Mouse (Mus musculus): ENCODE results near the gene Eif4a2. TPM values are rescaled to one million over a fixed set of nuclear protein-coding genes. Genes with fewer than 3 reads are reported as not detected.
"Not testable (repeated sequence)": the region's sequence is repeated elsewhere in the genome, so short reads cannot be mapped to it uniquely, and the experiment has no call there.

Gene Eif4a2
- total RNA-seq (2022): 100 to 1,000 TPM; 839 to 960 (median 920) TPM

DNA sequence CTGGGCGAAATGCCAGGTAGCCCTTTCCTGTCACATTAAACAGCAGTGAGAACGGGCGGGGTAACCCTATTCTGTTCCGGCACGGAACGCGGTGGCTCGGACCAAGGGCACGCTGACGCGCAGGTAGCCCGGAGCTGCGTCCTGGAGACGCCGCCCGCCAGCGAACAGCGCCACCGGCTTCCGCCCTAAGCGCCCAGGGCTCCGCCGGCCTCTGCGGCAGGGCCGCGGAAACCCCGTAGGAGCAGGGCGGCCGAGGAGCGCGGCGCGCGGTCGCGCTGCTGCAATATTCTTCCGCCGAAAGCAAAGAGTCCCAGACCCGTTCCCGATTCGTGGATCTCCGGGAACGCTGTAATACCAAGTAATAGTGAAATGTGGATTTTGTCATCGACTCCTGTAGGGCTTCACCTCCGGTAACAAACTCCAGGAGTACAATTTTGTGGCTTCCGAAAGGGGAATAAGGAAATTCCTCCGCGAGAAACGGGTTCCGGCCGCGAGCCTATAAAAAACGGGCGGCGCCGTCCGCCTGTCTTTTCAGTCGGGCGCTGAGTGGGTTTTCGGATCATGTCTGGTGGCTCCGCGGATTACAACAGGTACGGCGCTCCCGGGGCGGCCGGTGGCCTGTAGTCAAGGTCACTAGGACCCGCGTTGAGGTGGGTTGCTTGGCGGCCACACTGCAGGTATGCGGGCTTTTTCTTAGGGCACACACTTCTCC is at the start of gene Eif4a2:
TSS of gene Eif4a2 (plus strand) at position 214 of the 712 bp plus-strand sequence.
- DNase-seq (ENCODE audit: low spot score in 2 of 2): peak; percentile 88 to 93

DNA sequence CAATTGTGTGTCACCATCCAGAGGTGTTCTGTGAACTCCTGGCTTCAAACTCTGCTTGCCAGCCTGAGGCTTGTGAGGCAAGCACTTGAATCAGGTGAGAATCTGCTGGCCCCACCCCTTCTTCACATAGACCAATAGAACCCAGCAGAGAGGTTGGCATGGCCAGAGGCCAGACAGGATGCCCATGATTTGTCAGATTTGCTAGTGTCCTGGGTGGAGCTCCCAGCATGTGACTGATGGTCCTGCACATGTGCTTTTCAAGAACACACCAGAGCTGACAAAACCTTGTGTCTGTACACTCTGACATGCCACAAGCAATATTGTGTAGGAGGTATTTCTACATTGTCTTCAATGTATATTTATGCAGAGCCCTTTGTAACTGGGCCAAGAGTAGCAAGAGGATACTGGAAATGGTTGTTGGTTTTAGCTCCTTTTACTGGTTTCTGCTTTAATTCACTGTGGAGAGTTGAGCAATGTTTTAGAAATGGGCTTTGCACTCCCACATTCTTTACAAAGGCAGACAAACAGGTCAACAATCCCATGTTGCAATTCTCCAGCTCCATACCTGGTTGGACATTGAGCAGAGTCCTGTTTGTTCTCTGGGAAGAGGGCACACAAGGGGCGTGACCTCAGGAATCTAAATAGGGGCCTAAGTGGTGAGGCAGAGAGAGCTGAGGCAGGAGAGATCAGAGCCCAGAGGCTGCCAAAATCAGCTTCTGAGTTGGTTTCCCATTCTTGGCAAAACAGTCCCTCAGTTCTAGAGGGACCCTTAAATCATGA is 49.4 kb upstream of the Eif4a2 start, which contains the start of gene Kng1:
TSS of gene Kng1 (plus strand) at position 198 of the 780 bp plus-strand sequence.
- not testable (repeated sequence) for DNase-seq (ENCODE audit: low spot score in 2 of 2)

DNA sequence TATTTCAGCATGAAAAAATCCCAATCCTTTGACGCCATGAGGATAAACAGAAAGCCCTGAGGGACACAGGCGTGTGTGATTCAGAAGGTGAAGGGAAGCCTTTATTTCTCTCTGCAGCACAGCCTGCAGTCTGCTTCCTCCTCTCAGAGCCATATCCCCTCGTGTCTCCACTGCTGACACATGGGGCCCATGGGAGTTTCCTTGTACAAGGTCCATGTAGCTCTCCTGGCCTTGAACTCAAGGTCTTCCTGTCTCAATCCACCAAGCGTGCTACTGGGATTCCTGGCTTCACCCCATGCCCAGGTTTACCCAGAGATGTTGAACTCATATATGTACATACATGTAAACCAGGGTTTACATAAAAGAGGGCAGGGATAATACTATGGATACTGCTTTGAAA is 47.6 kb upstream of the Eif4a2 start:
- DNase-seq (ENCODE audit: low spot score in 2 of 2): not testable (repeated sequence)

DNA sequence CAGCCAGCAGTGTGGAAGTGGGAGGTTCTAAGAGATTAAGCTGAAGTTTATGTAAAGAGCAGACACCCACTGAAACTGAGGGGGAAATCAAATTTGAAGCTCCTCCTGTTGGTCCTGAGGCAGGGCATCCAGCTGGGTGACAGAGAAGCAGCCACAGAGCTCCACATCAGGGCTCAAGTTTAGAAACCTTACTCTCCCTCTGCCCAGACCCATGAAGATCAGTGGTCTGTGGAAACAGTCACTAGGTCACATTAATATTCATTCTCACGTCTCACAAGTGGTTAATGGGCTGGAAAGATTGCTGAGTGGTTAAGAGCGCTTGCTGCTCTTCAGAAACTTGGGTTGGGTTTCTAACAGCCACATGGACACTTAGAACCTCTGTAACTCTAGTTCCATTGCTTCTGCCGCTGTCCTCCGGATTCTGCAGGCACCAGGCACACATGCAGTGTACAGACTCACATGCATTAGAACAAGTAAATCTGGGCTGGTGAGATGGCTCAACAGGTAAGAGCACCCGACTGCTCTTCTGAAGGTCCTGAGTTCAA is 46.4 kb upstream of the Eif4a2 start:
- DNase-seq (ENCODE audit: low spot score in 2 of 2): not testable (repeated sequence)

DNA sequence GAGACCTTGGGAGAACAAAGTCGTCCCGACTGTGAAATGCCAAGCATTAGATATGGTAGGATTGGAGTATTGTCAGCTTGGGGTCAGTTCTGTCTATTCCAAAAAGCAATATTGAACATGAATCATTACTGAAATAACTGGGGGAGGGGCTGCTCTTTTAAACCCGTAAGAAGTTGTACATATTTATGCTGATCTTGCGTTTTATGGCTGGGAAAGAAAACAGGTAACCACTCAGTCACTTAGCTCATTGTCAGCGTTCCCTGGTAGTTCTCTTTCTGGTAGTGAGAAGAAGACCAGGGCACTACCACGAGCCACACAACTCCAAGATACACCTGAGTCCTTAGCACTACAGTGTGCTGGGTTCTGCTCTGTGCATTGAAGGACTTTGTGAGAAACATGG is 29.7 kb upstream of the Eif4a2 start:
- DNase-seq (ENCODE audit: low spot score in 2 of 2): not testable (repeated sequence)

DNA sequence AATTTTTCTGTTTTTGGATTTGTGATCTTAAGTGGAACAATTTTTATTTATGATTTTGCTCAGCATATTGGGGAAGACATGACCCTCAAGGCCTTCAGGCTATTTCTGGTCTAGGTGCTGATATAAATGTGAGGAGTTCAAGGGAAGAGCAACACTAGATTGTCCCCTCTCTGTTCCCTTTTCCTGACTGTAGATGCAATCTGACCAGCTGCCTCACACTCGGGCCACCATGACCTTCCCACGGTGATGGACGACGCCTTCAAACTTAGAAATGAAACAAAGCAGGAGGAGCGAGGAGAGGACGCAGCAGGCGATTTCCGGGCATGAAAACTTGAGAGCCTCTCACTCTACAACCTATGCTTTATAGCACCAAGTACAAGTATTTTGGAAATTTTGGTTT is 20.1 kb upstream of the Eif4a2 start:
- not testable (repeated sequence) for DNase-seq (ENCODE audit: low spot score in 2 of 2)

DNA sequence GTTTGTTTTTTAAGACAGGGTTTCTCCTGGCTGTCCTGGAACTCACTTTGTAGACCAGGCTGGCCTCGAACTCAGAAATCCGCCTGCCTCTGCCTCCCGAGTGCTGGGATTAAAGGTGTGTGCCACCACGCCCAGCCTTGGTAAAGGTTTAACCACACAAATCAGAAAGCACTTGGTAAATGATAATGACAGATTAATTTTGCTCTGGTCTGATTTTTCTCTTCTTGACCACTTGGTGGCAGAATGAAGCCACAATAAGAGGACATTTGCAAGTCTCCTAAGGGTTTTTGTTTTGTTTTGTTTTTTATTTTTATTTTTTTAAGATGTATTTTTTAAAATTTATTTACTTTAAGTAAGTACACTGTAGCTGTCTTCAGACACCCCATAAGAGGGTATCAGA is 19.5 kb upstream of the Eif4a2 start:
- DNase-seq (ENCODE audit: low spot score in 2 of 2): not testable (repeated sequence)

DNA sequence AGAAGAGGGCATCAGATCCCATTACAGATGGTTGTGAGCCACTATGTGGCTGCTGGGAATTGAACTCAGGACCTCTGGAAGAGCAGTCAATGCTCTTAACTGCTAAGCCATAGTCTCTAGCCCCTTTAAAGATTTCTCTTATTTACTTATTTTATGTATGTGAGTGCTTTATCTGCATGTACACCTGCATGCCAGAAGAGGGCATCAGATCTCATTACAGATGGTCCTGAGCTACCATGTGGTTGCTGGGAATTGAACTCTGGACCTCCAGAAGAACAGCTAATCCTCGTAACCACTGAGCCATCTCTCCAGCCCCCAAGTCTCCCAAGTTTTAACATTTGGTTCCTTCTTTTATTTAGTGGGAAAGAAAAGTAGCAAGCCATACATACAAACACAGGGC is 18.8 kb upstream of the Eif4a2 start:
- DNase-seq (ENCODE audit: low spot score in 2 of 2): not testable (repeated sequence)

DNA sequence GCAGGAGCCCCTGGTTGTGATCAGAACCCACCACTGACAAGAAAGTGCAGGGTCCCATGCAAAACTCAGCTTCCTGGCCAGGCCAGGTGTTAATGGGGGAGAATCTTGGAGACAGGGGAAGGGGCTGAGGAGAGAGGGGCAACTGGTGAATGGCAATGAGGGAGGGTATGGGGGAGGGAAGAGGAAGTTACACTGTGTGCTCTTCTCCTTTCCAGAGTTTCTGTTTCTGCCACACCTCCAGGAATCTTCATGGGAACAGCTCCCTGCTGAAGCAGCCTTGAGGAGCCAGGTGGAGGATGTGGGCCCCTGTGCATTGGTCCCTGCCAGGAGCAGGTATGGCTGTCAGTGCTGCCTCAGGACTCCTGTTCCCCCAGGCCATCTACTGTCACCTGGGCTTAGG is 15.9 kb upstream of the Eif4a2 start:
- DNase-seq (ENCODE audit: low spot score in 2 of 2): not testable (repeated sequence)

DNA sequence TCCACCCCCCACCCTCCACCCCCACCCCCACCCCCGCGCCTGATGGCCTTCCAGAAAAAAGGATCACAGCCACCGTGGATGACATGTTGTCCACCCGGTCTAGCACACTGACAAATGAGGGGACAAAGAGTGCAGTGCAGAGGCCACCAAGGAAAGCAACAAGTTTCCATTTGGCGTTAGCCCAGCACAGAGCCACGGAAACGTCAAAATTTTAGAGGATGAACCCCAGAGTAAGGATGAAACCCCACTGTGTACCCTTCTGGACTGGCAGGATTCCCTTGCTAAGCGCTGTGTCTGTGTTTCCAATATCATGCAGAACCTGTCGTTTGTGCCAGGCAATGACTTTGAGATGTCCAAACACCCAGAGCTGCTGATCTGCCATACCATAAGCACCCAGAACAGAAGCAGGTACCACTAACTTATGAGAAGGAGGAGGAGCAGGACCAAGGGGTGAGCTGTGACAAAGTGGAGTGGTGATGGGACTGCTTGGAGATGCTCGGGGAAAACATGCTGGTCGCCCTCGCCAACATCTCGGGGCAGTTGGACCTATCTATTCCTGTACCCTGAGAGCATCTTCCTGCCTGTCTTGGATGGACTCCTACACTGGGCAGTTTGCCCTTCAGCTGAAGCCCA is 13.8 kb upstream of the Eif4a2 start:
- no peak for DNase-seq (ENCODE audit: low spot score in 2 of 2)

DNA sequence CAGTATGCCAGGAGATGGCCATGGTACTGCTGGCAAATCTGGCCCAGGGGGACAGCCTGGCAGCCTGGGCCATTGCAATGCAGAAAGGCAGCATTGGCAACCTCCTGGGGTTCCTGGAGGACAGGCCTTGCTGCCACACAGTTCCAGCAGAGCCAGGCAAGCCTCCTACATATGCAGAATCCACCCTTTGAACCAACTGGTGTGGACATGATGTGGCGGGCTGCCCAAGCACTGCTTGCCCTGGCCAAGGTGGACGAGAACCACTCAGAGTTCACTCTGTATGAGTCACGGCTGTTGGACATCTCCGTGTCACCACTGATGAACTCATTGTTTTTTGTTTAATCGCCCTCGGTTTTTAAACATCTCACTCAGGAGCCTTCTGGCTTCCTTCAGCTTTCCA is 13.1 kb upstream of the Eif4a2 start:
- no peak for DNase-seq (ENCODE audit: low spot score in 2 of 2)

DNA sequence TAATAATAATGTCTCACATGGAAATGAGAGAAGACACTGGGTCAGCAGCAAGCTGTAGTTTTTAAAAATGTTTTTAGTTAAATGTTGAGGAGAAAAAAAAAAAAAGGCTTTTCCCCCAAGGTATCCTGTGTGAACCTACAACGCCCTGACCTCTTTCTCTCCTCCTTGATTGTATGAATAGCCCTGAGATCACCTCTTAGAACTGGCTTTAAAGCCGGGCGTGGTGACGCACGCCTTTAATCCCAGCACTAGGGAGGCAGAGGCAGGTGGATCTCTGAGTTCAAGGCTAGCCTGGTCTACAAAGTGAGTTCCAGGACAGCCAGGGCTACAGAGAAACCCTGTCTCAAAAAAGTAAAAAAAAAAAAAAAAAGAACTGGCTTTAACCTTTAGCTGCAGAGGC is 11.7 kb upstream of the Eif4a2 start:
- DNase-seq (ENCODE audit: low spot score in 2 of 2): not testable (repeated sequence)

DNA sequence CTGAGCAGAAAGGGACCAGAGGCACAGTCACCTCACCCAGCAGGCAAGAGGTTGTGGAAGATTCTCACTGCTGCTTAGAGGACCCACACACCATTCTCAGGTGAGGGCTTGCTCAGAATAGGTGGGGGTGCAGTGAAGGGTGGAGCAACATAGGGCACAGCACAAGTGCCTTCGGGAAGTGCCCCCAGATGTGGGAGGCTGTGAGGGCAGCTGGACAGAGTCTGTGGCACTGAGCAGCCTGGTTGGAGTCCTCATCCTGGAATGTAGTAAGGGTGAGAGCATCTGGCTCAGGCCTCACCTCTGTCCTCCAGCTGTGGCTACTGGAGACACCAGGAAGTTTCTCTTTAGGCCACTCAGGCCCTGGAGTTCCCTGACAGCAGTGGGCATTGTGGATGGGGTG is 10.4 kb upstream of the Eif4a2 start:
- not testable (repeated sequence) for DNase-seq (ENCODE audit: low spot score in 2 of 2)

DNA sequence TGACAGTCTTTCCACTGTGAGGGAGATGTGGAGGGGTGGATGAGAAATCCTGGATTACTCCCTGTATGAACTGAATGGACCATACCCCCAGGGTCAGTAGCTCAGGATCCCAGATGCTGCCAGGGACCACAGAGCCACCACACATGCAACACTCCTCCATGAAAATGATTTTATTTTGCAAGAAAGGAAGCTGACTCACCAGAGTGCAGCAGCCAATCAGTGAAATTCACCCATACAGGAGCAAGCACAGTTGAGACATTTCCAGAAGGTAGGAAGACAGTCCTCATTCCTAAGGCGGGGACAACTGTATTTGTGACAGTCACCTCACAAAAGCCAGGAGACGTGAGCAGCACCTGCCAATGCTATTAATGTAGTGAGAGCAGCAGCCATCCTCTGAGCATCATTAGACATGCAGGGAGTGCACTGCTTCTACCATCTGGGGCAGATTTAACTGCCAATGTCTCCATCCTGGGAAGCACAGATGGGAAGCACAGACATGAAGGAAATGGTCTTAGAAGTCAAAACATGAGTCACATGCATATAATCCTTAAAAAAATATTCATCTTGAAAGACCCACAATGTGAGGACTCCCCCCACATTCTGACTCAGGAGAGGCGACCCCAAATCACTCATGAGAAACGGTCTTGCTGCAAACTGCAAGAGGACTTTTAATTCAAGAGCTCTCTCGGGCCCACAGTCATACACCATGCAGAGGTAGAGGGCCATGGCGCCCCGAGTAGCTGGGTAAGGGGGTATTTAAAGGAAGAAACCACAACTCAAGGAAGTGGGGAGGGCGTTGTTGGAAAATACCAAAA is 9.7 kb upstream of the Eif4a2 start:
- peak in 1 of 2 experiments; percentile 45 for DNase-seq (ENCODE audit: low spot score in 2 of 2)

DNA sequence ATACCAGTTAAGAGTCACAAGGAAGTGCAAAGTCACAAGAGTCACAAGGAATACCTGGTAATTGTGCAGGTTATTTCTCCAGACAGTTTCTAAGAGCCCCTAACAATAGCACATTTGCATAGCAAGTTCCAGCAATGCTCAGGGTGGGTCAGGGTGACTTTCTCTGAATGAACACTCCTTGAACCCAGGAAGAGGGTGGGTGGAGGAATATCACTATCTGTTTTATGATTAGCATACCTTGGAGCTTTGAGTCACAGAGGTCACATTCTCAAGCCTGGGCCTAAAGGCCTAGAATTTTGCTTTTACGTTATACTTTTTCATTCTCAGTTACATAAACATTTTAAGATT is 9.2 kb upstream of the Eif4a2 start:
- DNase-seq (ENCODE audit: low spot score in 2 of 2): not testable (repeated sequence)

DNA sequence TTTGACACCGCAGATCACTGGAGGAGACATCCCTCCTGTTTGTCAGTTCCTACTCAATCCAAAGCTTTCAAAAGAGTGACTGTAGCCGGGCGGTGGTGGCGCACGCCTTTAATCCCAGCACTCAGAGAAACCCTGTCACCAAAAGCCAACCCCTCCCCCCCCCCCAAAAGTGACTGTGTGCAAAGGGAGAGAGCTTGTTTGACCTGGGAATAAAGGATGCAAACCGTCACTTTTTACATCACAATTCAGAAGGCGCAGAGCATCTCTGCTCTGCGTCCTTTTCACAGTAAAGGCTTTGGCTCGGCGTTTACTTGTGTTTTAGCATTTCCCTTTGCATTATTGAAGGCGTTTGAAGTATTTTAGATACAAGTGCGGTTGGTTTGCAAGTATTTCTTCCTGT is 7.6 kb upstream of the Eif4a2 start:
- DNase-seq (ENCODE audit: low spot score in 2 of 2): no peak

DNA sequence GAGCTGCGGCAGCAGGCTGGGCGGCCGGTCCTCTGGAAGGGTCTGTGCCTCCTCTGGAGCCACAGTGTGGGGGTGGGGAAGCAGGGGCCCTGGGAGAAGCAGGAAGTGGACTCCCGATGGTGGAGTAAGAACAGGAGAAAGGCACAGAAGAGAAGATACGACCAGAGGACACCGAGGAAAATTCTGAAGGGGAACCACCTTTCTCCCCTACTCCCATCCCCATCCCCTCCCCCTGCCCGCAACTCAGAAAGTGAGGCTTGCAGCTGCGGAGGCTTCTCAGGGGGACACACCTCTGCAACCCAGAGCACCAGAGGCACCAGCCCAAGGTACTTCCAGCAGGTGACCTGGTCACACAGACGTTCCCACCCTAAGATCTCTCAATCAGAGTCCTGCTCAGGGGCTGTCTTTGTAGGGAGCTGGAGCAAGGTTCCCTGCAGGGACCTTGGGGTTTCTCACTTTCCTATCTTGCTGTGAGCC is 7.1 kb upstream of the Eif4a2 start:
- DNase-seq (ENCODE audit: low spot score in 2 of 2): no peak

DNA sequence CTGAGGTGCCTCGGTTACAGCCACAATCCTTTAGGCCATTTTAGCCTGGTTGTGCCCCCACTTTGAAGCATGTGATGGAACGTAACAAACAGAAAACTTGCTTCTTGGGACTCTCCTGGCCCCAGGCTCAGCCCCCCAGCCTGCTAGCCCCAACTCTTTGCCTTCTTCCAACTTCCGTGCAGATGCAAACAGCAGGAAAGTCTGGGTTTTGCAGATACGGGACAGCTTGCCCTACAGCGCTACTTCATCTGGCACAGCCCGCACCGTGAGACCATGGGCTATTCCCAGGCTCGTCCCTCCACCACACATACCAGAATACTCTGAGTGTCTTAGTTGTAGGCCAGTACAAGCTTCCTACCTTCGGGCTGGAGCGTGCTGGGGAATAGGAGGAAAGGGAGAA is 6.6 kb upstream of the Eif4a2 start:
- no peak for DNase-seq (ENCODE audit: low spot score in 2 of 2)

DNA sequence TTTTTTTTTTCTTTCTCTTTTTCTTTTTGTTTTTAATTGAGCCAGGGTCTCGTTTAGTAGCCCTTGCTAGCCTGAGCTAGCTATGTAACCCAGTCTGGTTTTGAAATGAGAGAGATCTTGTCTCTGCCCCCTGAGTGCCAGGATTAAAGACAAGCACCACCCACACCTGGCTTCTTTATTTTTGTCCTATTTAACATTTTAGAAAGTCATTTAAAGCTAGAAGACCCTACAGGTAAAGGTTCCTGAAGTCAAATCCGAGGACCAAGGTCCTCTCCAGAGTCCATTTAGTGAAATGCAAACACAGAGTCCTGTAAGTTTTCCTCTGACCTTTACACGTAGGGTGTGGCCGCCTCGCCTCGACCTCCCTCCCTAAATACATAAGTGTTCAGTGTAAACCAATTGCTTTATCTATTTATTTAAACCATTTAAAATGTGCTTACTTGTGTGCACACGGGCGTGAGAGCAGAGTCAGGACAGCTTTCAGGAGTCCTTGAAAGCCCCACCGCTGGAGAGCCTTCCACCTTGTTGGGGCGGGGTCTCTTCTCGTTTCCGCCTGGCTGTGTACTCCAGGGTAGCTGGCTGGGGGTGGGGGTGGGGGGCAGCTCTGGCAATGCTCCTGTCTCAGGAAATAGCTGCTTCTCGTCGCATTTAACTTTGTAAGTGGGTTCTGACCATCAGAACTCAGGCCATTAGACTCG is 4.8 kb upstream of the Eif4a2 start:
- no peak for DNase-seq (ENCODE audit: low spot score in 2 of 2)

DNA sequence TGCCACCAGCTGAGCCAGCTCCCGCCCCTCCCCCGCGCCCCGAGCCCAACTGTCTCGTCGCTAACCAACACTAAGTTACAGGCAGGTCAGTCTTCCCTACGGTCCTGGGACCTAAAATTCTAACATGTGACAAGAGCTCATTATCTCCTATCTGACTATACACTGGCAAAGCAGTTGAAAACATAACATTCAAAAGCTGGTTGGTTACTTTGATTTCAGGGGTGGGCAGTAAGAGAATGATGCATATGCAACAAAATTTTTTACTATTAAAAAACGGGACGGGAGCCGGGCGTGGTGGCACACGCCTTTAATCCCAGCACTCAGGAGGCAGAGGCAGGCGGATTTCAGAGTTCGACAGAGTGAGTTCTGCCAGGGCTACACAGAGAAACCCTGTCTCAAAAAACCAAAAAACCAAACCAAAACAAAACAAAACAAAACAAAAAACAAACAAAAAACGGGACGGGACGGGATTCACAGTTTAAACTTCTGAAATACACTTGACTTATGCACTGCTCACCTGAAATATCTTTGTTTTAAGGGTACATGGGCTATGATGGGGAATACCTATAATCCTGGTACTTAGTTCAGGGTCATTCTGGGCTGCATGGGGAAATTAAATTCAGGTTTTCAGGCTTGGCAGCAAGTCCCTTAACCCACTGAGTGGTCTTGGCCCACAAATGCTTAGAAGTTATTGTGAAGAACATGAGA is 4.1 kb upstream of the Eif4a2 start:
- DNase-seq (ENCODE audit: low spot score in 2 of 2): no peak

All from left cerebral cortex, adult 8-10 months (tissue).